Mouse (Mus musculus) CH12.LX (cell line): ENCODE data around the gene Lypd6b.

Experiments used
- CTCF ChIP-seq, 2 experiments: IDR thresholded peaks in 1 of 2; conservative IDR thresholded peaks in 1 of 2; 2 replicates each; pipeline ENCODE4 v1.5.1; 2011 to 2012; ENCODE audit warnings: low read depth in 2 of 2, low read length in 2 of 2, improper control_type of control experiment in 1 of 2, inconsistent platforms in 1 of 2, mild to moderate bottlenecking in 1 of 2, moderate library complexity in 1 of 2
- EP300 ChIP-seq: IDR thresholded peaks from 2 replicates; pipeline ENCODE4 v1.6.1; 2011; ENCODE audit warnings: low read length, improper control_type of control experiment
- ETS1 ChIP-seq: conservative IDR thresholded peaks from 2 replicates; pipeline ENCODE4 v1.6.1; 2012; ENCODE audit warnings: low read depth, mild to moderate bottlenecking, inconsistent platforms, low read length, improper control_type of control experiment, moderate library complexity
- POLR2A ChIP-seq: IDR thresholded peaks from 2 replicates; pipeline ENCODE4 v1.6.1; 2011; ENCODE audit warnings: low read depth, mild to moderate bottlenecking, improper control_type of control experiment, low read length
- SMC3 ChIP-seq: IDR thresholded peaks from 2 replicates; pipeline ENCODE4 v1.6.1; 2011; ENCODE audit warnings: low read depth, low read length, improper control_type of control experiment

DNA sequence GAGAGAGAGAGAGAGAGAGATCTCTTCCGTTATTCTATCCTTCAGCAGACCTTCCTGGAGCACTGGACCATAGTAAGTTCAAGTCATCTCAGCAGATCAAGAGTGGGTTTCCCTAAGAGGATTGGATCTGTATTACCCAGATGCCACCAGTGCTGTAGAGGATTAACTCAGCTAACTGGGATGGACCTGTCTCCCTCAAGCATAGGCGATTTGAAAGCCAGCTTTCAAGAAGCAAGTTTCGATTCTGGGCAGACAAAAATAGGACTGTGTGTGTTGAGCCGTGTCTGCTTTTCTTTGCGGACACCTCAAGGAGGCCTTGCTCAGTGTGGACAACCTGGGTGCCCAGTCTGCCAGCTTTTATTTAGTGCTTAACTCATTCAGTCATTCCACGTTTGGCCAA, 1.6 kb downstream of the Lypd6b start:
- TF ChIP-seq EP300 (peak; percentile 25; the same call in 1 of the 2 replicates), POLR2A (no peak), ETS1 (no peak), CTCF (conservative IDR thresholded peaks at IDR 0.05 in 1 of 2, IDR thresholded peaks at IDR 0.05 in 1 of 2; ENCODE audit: low read depth in 2 of 2, low read length in 2 of 2) (no peak), SMC3 (no peak)
